Mouse (Mus musculus) MEL (cell line): Measurements from ENCODE around the gene Zic3. TPM values are rescaled to one million over a fixed set of nuclear protein-coding genes. Genes with fewer than 3 reads are reported as not detected.

Source experiments
- DNase-seq: peaks from one replicate; pipeline ENCODE4 v3.0.0; 2011; ENCODE audit warnings: low read depth, low spot score
- H3K27ac ChIP-seq: 2 replicates; pipeline ENCODE4 v1.5.1; 2012; ENCODE audit warnings: low read depth, mild to moderate bottlenecking, control low read depth, low read length, moderate library complexity; ENCODE audit not compliant: control insufficient read depth
- H3K27me3 ChIP-seq, 2 experiments: fragments of 150-350 bp in 1 of 2; sonication (generic) in 1 of 2; 2 replicates each; pipeline ENCODE4 v1.6.1; 2012; ENCODE audit warnings: low read length in 2 of 2, mild to moderate bottlenecking in 2 of 2, improper control_type of control experiment in 1 of 2, moderate library complexity in 1 of 2; ENCODE audit not compliant: insufficient read depth in 2 of 2, control insufficient read depth in 1 of 2
- H3K36me3 ChIP-seq, 2 experiments: 2 replicates each; pipeline ENCODE4 v1.6.1; 2012 to 2014; ENCODE audit warnings: low read length in 2 of 2, improper control_type of control experiment in 1 of 2, inconsistent platforms in 1 of 2, mild to moderate bottlenecking in 1 of 2; ENCODE audit not compliant: insufficient read depth in 2 of 2, control insufficient read depth in 1 of 2
- H3K4me1 ChIP-seq, 2 experiments: fragments of 150-350 bp in 1 of 2; sonication (generic) in 1 of 2; 2 replicates each; pipeline ENCODE4 v1.6.1; 2012; ENCODE audit warnings: low read length in 2 of 2, improper control_type of control experiment in 1 of 2, mild to moderate bottlenecking in 1 of 2; ENCODE audit not compliant: insufficient read depth in 2 of 2, control insufficient read depth in 1 of 2
- H3K4me3 ChIP-seq, 2 experiments: fragments of 150-350 bp in 1 of 2; sonication (generic) in 1 of 2; 2 replicates each; pipeline ENCODE4 v1.5.1; 2012; ENCODE audit warnings: low read depth in 2 of 2, low read length in 2 of 2, mild to moderate bottlenecking in 2 of 2, moderate library complexity in 2 of 2, control low read depth in 1 of 2, improper control_type of control experiment in 1 of 2; ENCODE audit not compliant: control insufficient read depth in 1 of 2, insufficient read depth in 1 of 2
- H3K79me2 ChIP-seq: 2 replicates; pipeline ENCODE4 v1.6.1; 2012; ENCODE audit warnings: mild to moderate bottlenecking, low read length, moderate library complexity; ENCODE audit not compliant: control insufficient read depth, poor library complexity, insufficient read depth
- H3K9ac ChIP-seq: 2 replicates; pipeline ENCODE4 v1.6.1; 2012; ENCODE audit warnings: low read depth, mild to moderate bottlenecking, control low read depth, low read length, moderate library complexity; ENCODE audit not compliant: control insufficient read depth, poor library complexity, severe bottlenecking
- H3K9me3 ChIP-seq: fragments of 150-350 bp; sonication (generic); replicated peaks from 2 replicates; pipeline ENCODE4 v1.6.1; 2012; ENCODE audit warnings: mild to moderate bottlenecking, low read length, improper control_type of control experiment, moderate library complexity; ENCODE audit not compliant: insufficient read depth
- CHD2 ChIP-seq: IDR thresholded peaks from 2 replicates; pipeline ENCODE4 v1.6.1; 2011; ENCODE audit warnings: low read length, improper control_type of control experiment
- ELF1 ChIP-seq: IDR thresholded peaks from 2 replicates; pipeline ENCODE4 v1.6.1; 2014; ENCODE audit warnings: low read depth, mild to moderate bottlenecking, inconsistent platforms, low read length, improper control_type of control experiment, moderate library complexity
- EP300 ChIP-seq, 2 experiments: IDR thresholded peaks; 2 replicates each; pipeline ENCODE4 v1.6.1; 2011; ENCODE audit warnings: improper control_type of control experiment in 2 of 2, low read length in 2 of 2, low read depth in 1 of 2, mild to moderate bottlenecking in 1 of 2
- ETS1 ChIP-seq: IDR thresholded peaks from 2 replicates; pipeline ENCODE4 v1.6.1; 2012; ENCODE audit warnings: low read depth, mild to moderate bottlenecking, inconsistent platforms, low read length, improper control_type of control experiment, moderate library complexity
- HCFC1 ChIP-seq: IDR thresholded peaks from 2 replicates; pipeline ENCODE4 v1.6.1; 2012; ENCODE audit warnings: low read depth, mild to moderate bottlenecking, inconsistent platforms, low read length, improper control_type of control experiment, moderate library complexity
- MAZ ChIP-seq: IDR thresholded peaks from 2 replicates; pipeline ENCODE4 v1.6.1; 2012; ENCODE audit warnings: low read depth, mild to moderate bottlenecking, inconsistent platforms, low read length, improper control_type of control experiment
- MXI1 ChIP-seq: IDR thresholded peaks from 2 replicates; pipeline ENCODE4 v1.6.1; 2011; ENCODE audit warnings: mild to moderate bottlenecking, low read depth, low read length, improper control_type of control experiment
- MYB ChIP-seq: IDR thresholded peaks from 2 replicates; pipeline ENCODE4 v1.6.1; 2011; ENCODE audit warnings: mild to moderate bottlenecking, low read depth, low read length, improper control_type of control experiment
- MYC ChIP-seq: IDR thresholded peaks from 2 replicates; pipeline ENCODE4 v1.6.1; 2011; ENCODE audit warnings: low read depth, mild to moderate bottlenecking, low read length, improper control_type of control experiment, moderate library complexity
- NELFE ChIP-seq: IDR thresholded peaks from 2 replicates; pipeline ENCODE4 v1.6.1; 2011; ENCODE audit warnings: low read depth, low read length, improper control_type of control experiment
- NRF1 ChIP-seq: IDR thresholded peaks from 2 replicates; pipeline ENCODE4 v1.6.1; 2014; ENCODE audit warnings: low read depth, mild to moderate bottlenecking, inconsistent platforms, low read length, improper control_type of control experiment, moderate library complexity; ENCODE audit not compliant: poor library complexity, insufficient read depth, severe bottlenecking
- POLR2AphosphoS2 ChIP-seq: IDR thresholded peaks from 2 replicates; pipeline ENCODE4 v1.6.1; 2011; ENCODE audit warnings: low read length, improper control_type of control experiment
- RAD21 ChIP-seq: IDR thresholded peaks from 2 replicates; pipeline ENCODE4 v1.6.1; 2011; ENCODE audit warnings: mild to moderate bottlenecking, low read depth, low read length, improper control_type of control experiment
- SIN3A ChIP-seq: IDR thresholded peaks from 2 replicates; pipeline ENCODE4 v1.6.1; 2012; ENCODE audit warnings: low read length, improper control_type of control experiment, inconsistent platforms
- TCF12 ChIP-seq: IDR thresholded peaks from 2 replicates; pipeline ENCODE4 v1.6.1; 2014; ENCODE audit warnings: low read depth, mild to moderate bottlenecking, inconsistent platforms, low read length, improper control_type of control experiment, moderate library complexity
- USF1 ChIP-seq: IDR thresholded peaks from 2 replicates; pipeline ENCODE4 v1.6.1; 2014; ENCODE audit warnings: low read depth, mild to moderate bottlenecking, inconsistent platforms, low read length, improper control_type of control experiment, moderate library complexity
- ZC3H11A ChIP-seq: IDR thresholded peaks from 2 replicates; pipeline ENCODE4 v1.6.1; 2012; ENCODE audit warnings: low read depth, mild to moderate bottlenecking, inconsistent platforms, low read length, improper control_type of control experiment
- polyA plus RNA-seq, 2 experiments: library from polyadenylated mRNA; stranded (reverse) in 1 of 2; unstranded in 1 of 2; fragments of >175 nt in 1 of 2; fragments of >200 nt in 1 of 2; gene quantifications; 2 replicates each; pipeline versions ENCODE4 v1.2.1 to v1.2.4; 2012; ENCODE audit warnings: low replicate concordance in 2 of 2, low read depth in 1 of 2; ENCODE audit not compliant: insufficient read length in 2 of 2, insufficient read depth in 1 of 2, missing spikeins in 1 of 2
- total RNA-seq: library from RNA; depleted of rRNA; stranded (reverse); fragments of 300-350 nt; gene quantifications from 2 replicates; pipeline ENCODE4 v1.2.3, GENCODE M21; 2012

Gene Zic3
- total and polyA plus RNA-seq, 3 experiments, result not detected

DNA sequence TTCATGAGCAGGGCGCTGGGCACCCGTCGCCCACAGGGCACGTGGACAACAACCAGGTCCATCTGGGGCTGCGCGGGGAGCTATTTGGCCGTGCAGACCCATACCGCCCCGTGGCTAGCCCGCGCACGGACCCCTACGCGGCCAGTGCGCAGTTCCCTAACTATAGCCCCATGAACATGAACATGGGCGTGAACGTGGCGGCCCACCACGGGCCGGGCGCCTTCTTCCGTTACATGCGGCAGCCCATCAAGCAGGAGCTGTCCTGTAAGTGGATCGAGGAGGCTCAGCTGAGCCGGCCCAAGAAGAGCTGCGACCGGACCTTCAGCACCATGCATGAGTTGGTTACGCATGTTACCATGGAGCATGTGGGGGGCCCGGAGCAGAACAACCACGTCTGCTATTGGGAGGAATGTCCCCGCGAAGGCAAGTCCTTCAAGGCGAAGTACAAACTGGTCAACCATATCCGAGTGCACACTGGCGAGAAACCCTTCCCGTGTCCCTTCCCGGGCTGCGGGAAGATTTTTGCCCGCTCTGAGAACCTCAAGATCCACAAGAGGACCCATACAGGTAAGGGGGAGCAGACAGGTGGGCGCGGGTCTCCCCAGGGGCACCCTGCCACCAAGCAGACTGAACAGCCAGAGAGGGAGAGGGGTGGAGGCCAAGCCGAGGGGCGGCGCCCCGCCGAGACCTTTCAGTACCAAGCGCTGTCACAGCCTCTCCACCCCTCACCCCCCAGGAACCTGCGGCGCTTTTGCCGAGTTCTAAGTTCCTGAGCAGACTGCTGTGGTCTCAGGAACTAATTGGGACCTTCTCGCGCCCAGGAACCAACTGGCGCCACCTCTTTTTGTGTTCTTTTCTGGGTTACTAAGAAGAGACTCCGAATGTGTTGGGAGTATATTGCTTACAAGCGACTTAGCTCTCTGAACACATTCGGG, 9.4 kb downstream of the Zic3 start:
- no peaks in the 10 kb centered on the region for H3K79me2 ChIP-seq
- TF ChIP-seq SIN3A (no peak), MYB (no peak)
- TF ChIP-seq, all 39 proteins: peak for 0
- H3K4me3 ChIP-seq, result no peak overlapping the region
- DNase-seq, result no peak
- H3K27ac ChIP-seq, result no peak overlapping the region
- H3K4me1 ChIP-seq, result no peaks in the 10 kb centered on the region
- no peaks in the 10 kb centered on the region for H3K36me3 ChIP-seq
- H3K9me3 ChIP-seq, result no peaks in the 10 kb centered on the region
- H3K9ac ChIP-seq, result no peak overlapping the region
- H3K27me3 ChIP-seq, result no peaks in the 10 kb centered on the region

DNA sequence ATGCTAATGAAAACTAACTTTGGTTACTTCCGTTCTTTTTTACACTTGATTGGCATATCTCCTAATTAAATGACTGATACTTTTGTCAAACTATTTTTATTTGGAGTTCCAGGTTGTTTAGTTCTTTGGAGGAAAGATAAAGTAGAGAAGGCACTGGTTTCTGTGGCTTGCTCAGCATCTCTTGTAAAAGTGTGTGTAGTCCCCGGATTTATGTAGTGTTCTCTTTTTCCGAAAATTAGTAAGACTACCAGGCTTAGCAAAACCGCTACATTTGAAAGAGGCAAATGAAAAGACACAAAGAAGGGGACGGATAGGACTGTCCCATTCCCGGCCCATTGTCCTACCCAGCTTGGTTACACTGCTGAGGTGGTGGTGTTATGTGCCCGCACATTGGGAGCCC, 10.1 kb downstream of the Zic3 start:
- Histone ChIP-seq H3K27ac (no peak overlapping the region), H3K4me1 (no peaks in the 10 kb centered on the region), H3K9ac (no peak overlapping the region), H3K36me3 (no peaks in the 10 kb centered on the region), H3K27me3 (no peaks in the 10 kb centered on the region), H3K79me2 (no peaks in the 10 kb centered on the region), H3K4me3 (no peak overlapping the region), H3K9me3 (no peaks in the 10 kb centered on the region)
- TF ChIP-seq ELF1, result no peak
- TF ChIP-seq POLR2AphosphoS2, result no peak
- no peak for DNase-seq

DNA sequence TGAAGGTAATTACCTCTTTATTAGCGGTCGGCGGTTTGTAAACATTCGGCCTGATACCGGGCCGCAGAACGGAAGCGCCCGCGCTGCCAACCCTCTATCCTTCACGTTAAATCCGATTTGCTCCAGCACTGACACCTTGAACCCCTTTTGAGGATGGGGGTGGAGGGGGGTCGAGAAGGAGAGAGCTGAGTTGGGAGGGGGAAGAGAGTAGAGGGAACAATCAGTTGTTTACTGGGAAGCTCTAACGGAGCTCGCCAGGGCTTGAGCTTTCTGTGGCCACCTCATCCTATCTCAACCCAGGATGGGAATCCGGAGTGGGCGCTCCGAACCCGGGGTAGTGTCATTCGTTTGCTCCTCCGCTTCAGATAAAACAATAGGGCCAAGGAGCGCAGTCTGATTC, 11.0 kb downstream of the Zic3 start:
- Histone ChIP-seq H3K4me1 (no peaks in the 10 kb centered on the region), H3K9ac (no peak overlapping the region), H3K9me3 (no peaks in the 10 kb centered on the region), H3K27ac (no peak overlapping the region), H3K4me3 (no peak overlapping the region), H3K36me3 (no peaks in the 10 kb centered on the region), H3K27me3 (no peaks in the 10 kb centered on the region), H3K79me2 (no peaks in the 10 kb centered on the region)
- no peak for DNase-seq
- TF ChIP-seq NELFE, result no peak
- no peak for TF ChIP-seq CHD2
- TF ChIP-seq EP300 (IDR thresholded peaks at IDR 0.05; ENCODE audit: low read depth in 1 of 2, low read length in 2 of 2), result no peak
- no peak for TF ChIP-seq ELF1
- no peak for TF ChIP-seq USF1
- no peak for TF ChIP-seq MYB
- TF ChIP-seq SIN3A, result no peak
- TF ChIP-seq MAZ, result no peak
- TF ChIP-seq MXI1, result no peak
- TF ChIP-seq MYC, result no peak
- no peak for TF ChIP-seq RAD21
- no peak for TF ChIP-seq HCFC1
- no peak for TF ChIP-seq TCF12
- TF ChIP-seq ETS1, result no peak
- no peak for TF ChIP-seq ZC3H11A
- no peak for TF ChIP-seq NRF1
- TF ChIP-seq, all 39 proteins: peak for 0
